Mouse (Mus musculus): ENCODE measurements at regions not wholly inside any gene's neighbourhood (a gene's known extent, or its start where the extent isn't known, plus 50 kb on each side); places are given as distances from the start of the nearest gene placed in this dataset.
A peak's percentile ranks its signal among the peaks of the same experiment; 100 is the strongest.

GRCm38 (mm10) chr3:19061488-19062248 is 566.8 kb downstream of the 1700064H15Rik start:
- no peak for DNase-seq (ENCODE audit: extremely low read depth, low read depth, low spot score)
- Histone ChIP-seq H3K4me3 (ENCODE audit: insufficient read depth, low read depth, low read length) (no peak overlapping the region), H3K9ac (ENCODE audit: low read depth, low read length) (no peak overlapping the region), H3K79me2 (ENCODE audit: control insufficient read depth, insufficient read depth, low read length) (no peaks in the 10 kb centered on the region), H3K27me3 (ENCODE audit: control insufficient read depth, insufficient read depth, low read length) (no peaks in the 10 kb centered on the region), H3K36me3 (ENCODE audit: control insufficient read depth, insufficient read depth, low read length) (no peaks in the 10 kb centered on the region), H3K4me1 (ENCODE audit: control insufficient read depth, insufficient read depth, low read length) (no peaks in the 10 kb centered on the region; the same call in 1 of the 2 replicates), H3K27ac (replicated peaks; ENCODE audit: insufficient read depth, low read depth, low read length) (no peak overlapping the region)
- WGBS: 56% methylated on average over 14 of the region's 14 CpGs
- TF ChIP-seq CTCF (IDR thresholded peaks at IDR 0.05; ENCODE audit: low read depth, low read length): no peak
- no peak for TF ChIP-seq POLR2A (IDR thresholded peaks at IDR 0.05; ENCODE audit: extremely low read depth, insufficient read depth, low read length)

DNA sequence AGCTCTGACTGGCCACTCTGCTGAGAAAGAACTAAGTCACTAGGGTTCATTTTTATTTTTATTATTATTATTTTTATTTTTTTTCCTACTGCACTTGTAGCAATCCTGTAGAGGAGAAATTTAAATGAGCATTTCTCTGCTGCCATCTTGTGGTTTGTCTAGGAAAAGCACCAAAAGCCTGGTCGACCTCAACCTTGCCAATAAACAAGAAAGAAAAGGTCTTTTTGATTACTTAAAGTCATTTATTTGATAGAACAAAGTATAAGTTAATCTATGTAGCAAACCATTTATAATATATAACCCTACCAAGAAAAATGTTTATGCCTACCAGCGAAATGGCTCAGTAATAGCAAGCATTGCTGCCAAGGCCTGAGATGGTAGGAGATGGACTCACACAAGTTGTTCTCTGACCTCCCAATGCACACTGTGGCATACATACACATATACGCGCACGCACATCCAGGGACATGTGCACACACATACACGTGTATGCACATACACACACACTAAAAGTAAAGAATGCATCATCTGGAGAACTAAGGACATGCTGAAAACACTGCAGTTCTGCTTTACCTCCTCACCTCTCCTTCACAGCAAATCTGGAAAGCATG is 566.1 kb downstream of the 1700064H15Rik start:
- peak; percentile 49 for TF ChIP-seq CTCF (IDR thresholded peaks at IDR 0.05; ENCODE audit: low read depth, low read length)
- no peak for TF ChIP-seq POLR2A (IDR thresholded peaks at IDR 0.05; ENCODE audit: extremely low read depth, insufficient read depth, low read length)
- Histone ChIP-seq H3K36me3 (ENCODE audit: control insufficient read depth, insufficient read depth, low read length) (no peaks in the 10 kb centered on the region), H3K9ac (ENCODE audit: low read depth, low read length) (no peak overlapping the region), H3K27ac (replicated peaks; ENCODE audit: insufficient read depth, low read depth, low read length) (no peak overlapping the region), H3K27me3 (ENCODE audit: control insufficient read depth, insufficient read depth, low read length) (no peaks in the 10 kb centered on the region), H3K4me3 (ENCODE audit: insufficient read depth, low read depth, low read length) (no peak overlapping the region), H3K4me1 (ENCODE audit: control insufficient read depth, insufficient read depth, low read length) (peaks cover 2% of the 10 kb centered on the region; the same call in 1 of the 2 replicates), H3K79me2 (ENCODE audit: control insufficient read depth, insufficient read depth, low read length) (no peaks in the 10 kb centered on the region)
- WGBS: 36% methylated on average over 6 of the region's 6 CpGs
- DNase-seq (ENCODE audit: extremely low read depth, low read depth, low spot score): peak; percentile 55

DNA sequence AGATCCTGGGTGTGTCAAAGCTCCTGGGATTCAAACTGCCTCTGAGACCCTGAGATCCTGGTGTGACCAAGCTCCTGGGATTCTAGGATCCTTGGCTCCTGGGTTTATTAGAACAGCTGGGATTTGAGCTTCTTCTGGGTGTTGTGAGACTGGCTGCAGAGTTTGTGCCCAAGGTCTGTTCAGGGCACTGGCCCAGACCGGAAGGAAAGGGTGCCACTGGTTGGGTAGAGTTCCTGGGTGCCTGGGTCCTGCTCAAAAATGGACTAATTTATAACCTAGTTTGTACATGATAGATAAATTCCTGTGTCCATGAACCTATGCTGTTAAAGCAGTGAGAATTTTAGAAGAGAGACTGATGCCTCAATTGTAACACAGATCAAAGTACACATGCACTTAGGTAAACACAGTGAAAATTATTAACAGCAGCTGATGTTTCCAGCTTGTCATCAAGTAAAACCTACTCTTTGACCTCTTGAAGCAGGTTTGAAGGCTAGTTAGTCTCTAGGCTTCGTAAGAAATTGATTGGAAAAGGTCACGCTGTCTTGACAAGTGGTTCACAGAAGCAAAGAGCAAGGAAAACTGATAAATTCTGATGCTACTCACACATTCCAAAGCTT is 561.2 kb downstream of the 1700064H15Rik start:
- no peaks in the 10 kb centered on the region for H3K27me3 ChIP-seq (ENCODE audit: control insufficient read depth, insufficient read depth, low read length)
- no peaks in the 10 kb centered on the region for H3K79me2 ChIP-seq (ENCODE audit: control insufficient read depth, insufficient read depth, low read length)
- no peak for TF ChIP-seq POLR2A (IDR thresholded peaks at IDR 0.05; ENCODE audit: extremely low read depth, insufficient read depth, low read length)
- no peak for TF ChIP-seq CTCF (IDR thresholded peaks at IDR 0.05; ENCODE audit: low read depth, low read length)
- no peak overlapping the region for H3K4me3 ChIP-seq (ENCODE audit: insufficient read depth, low read depth, low read length)
- peak overlapping the region; percentile 20; the same call in 1 of the 2 replicates for H3K9ac ChIP-seq (ENCODE audit: low read depth, low read length)
- H3K4me1 ChIP-seq (ENCODE audit: control insufficient read depth, insufficient read depth, low read length): peaks cover 12% of the 10 kb centered on the region
- peak; percentile 100 for DNase-seq (ENCODE audit: extremely low read depth, low read depth, low spot score)
- H3K36me3 ChIP-seq (ENCODE audit: control insufficient read depth, insufficient read depth, low read length): no peaks in the 10 kb centered on the region
- peak overlapping the region; percentile 93 for H3K27ac ChIP-seq (replicated peaks; ENCODE audit: insufficient read depth, low read depth, low read length)
- WGBS: 27% methylated on average over 3 of the region's 3 CpGs
